Mouse (Mus musculus) MEL (cell line): ENCODE results near the gene Rpp30. TPM values are rescaled to one million over a fixed set of nuclear protein-coding genes. Genes with fewer than 3 reads are reported as not detected.

Experiments
- DNase-seq: peaks from one replicate; pipeline ENCODE4 v3.0.0; 2011; ENCODE audit warnings: low read depth, low spot score
- H3K27ac ChIP-seq: 2 replicates; pipeline ENCODE4 v1.5.1; 2012; ENCODE audit warnings: low read depth, mild to moderate bottlenecking, control low read depth, low read length, moderate library complexity; ENCODE audit not compliant: control insufficient read depth
- H3K27me3 ChIP-seq, 2 experiments: fragments of 150-350 bp in 1 of 2; sonication (generic) in 1 of 2; 2 replicates each; pipeline ENCODE4 v1.6.1; 2012; ENCODE audit warnings: low read length in 2 of 2, mild to moderate bottlenecking in 2 of 2, improper control_type of control experiment in 1 of 2, moderate library complexity in 1 of 2; ENCODE audit not compliant: insufficient read depth in 2 of 2, control insufficient read depth in 1 of 2
- H3K36me3 ChIP-seq, 2 experiments: 2 replicates each; pipeline ENCODE4 v1.6.1; 2012 to 2014; ENCODE audit warnings: low read length in 2 of 2, improper control_type of control experiment in 1 of 2, inconsistent platforms in 1 of 2, mild to moderate bottlenecking in 1 of 2; ENCODE audit not compliant: insufficient read depth in 2 of 2, control insufficient read depth in 1 of 2
- H3K4me1 ChIP-seq, 2 experiments: fragments of 150-350 bp in 1 of 2; sonication (generic) in 1 of 2; 2 replicates each; pipeline ENCODE4 v1.6.1; 2012; ENCODE audit warnings: low read length in 2 of 2, improper control_type of control experiment in 1 of 2, mild to moderate bottlenecking in 1 of 2; ENCODE audit not compliant: insufficient read depth in 2 of 2, control insufficient read depth in 1 of 2
- H3K4me3 ChIP-seq, 2 experiments: fragments of 150-350 bp in 1 of 2; sonication (generic) in 1 of 2; 2 replicates each; pipeline ENCODE4 v1.5.1; 2012; ENCODE audit warnings: low read depth in 2 of 2, low read length in 2 of 2, mild to moderate bottlenecking in 2 of 2, moderate library complexity in 2 of 2, control low read depth in 1 of 2, improper control_type of control experiment in 1 of 2; ENCODE audit not compliant: control insufficient read depth in 1 of 2, insufficient read depth in 1 of 2
- H3K79me2 ChIP-seq: 2 replicates; pipeline ENCODE4 v1.6.1; 2012; ENCODE audit warnings: mild to moderate bottlenecking, low read length, moderate library complexity; ENCODE audit not compliant: control insufficient read depth, poor library complexity, insufficient read depth
- H3K9ac ChIP-seq: 2 replicates; pipeline ENCODE4 v1.6.1; 2012; ENCODE audit warnings: low read depth, mild to moderate bottlenecking, control low read depth, low read length, moderate library complexity; ENCODE audit not compliant: control insufficient read depth, poor library complexity, severe bottlenecking
- H3K9me3 ChIP-seq: fragments of 150-350 bp; sonication (generic); replicated peaks from 2 replicates; pipeline ENCODE4 v1.6.1; 2012; ENCODE audit warnings: mild to moderate bottlenecking, low read length, improper control_type of control experiment, moderate library complexity; ENCODE audit not compliant: insufficient read depth
- CHD2 ChIP-seq: IDR thresholded peaks from 2 replicates; pipeline ENCODE4 v1.6.1; 2011; ENCODE audit warnings: low read length, improper control_type of control experiment
- CTCF ChIP-seq, 3 experiments: IDR thresholded peaks in 2 of 3; conservative IDR thresholded peaks in 1 of 3; 2 replicates each; pipeline ENCODE4 v1.5.1; 2011 to 2012; ENCODE audit warnings: low read length in 3 of 3, low read depth in 2 of 3, mild to moderate bottlenecking in 2 of 3, improper control_type of control experiment in 1 of 3, inconsistent platforms in 1 of 3, mixed read lengths in 1 of 3, moderate library complexity in 1 of 3; ENCODE audit not compliant: control insufficient read depth in 1 of 3, insufficient read depth in 1 of 3, poor library complexity in 1 of 3, severe bottlenecking in 1 of 3
- ELF1 ChIP-seq: IDR thresholded peaks from 2 replicates; pipeline ENCODE4 v1.6.1; 2014; ENCODE audit warnings: low read depth, mild to moderate bottlenecking, inconsistent platforms, low read length, improper control_type of control experiment, moderate library complexity
- EP300 ChIP-seq, 2 experiments: IDR thresholded peaks; 2 replicates each; pipeline ENCODE4 v1.6.1; 2011; ENCODE audit warnings: improper control_type of control experiment in 2 of 2, low read length in 2 of 2, low read depth in 1 of 2, mild to moderate bottlenecking in 1 of 2
- GABPA ChIP-seq: IDR thresholded peaks from 2 replicates; pipeline ENCODE4 v1.6.1; 2012; ENCODE audit warnings: low read depth, mild to moderate bottlenecking, inconsistent platforms, low read length, improper control_type of control experiment, moderate library complexity
- GATA1 ChIP-seq: IDR thresholded peaks from 2 replicates; pipeline ENCODE4 v1.6.1; 2011; ENCODE audit warnings: low read depth, low read length, improper control_type of control experiment
- KAT2A ChIP-seq: conservative IDR thresholded peaks from 2 replicates; pipeline ENCODE4 v1.6.1; 2012; ENCODE audit warnings: low read depth, low read length, improper control_type of control experiment, inconsistent platforms
- MYB ChIP-seq: IDR thresholded peaks from 2 replicates; pipeline ENCODE4 v1.6.1; 2011; ENCODE audit warnings: mild to moderate bottlenecking, low read depth, low read length, improper control_type of control experiment
- POLR2AphosphoS5 ChIP-seq: IDR thresholded peaks from 2 replicates; pipeline ENCODE4 v1.6.1; 2012; ENCODE audit warnings: low read depth, borderline replicate concordance, mild to moderate bottlenecking, inconsistent platforms, low read length, moderate library complexity, mixed read lengths
- RAD21 ChIP-seq: IDR thresholded peaks from 2 replicates; pipeline ENCODE4 v1.6.1; 2011; ENCODE audit warnings: mild to moderate bottlenecking, low read depth, low read length, improper control_type of control experiment
- TBP ChIP-seq: IDR thresholded peaks from 2 replicates; pipeline ENCODE4 v1.8.0; 2011; ENCODE audit warnings: low read depth, low read length, improper control_type of control experiment
- TCF12 ChIP-seq: IDR thresholded peaks from 2 replicates; pipeline ENCODE4 v1.6.1; 2014; ENCODE audit warnings: low read depth, mild to moderate bottlenecking, inconsistent platforms, low read length, improper control_type of control experiment, moderate library complexity
- polyA plus RNA-seq, 2 experiments: library from polyadenylated mRNA; stranded (reverse) in 1 of 2; unstranded in 1 of 2; fragments of >175 nt in 1 of 2; fragments of >200 nt in 1 of 2; gene quantifications; 2 replicates each; pipeline versions ENCODE4 v1.2.1 to v1.2.4; 2012; ENCODE audit warnings: low replicate concordance in 2 of 2, low read depth in 1 of 2; ENCODE audit not compliant: insufficient read length in 2 of 2, insufficient read depth in 1 of 2, missing spikeins in 1 of 2
- total RNA-seq: library from RNA; depleted of rRNA; stranded (reverse); fragments of 300-350 nt; gene quantifications from 2 replicates; pipeline ENCODE4 v1.2.3, GENCODE M21; 2012

Gene Rpp30
- total and polyA plus RNA-seq, 3 experiments, result 55.4 to 81.3 TPM; not detected in 1

- Histone ChIP-seq H3K27me3 (no peaks in the 10 kb centered on the region; a peak in 1 of 4 replicates), H3K4me1 (peaks cover 0 to 4% of the 10 kb centered on the region in 2 experiments; a peak in 1 of 4 replicates), H3K36me3 (peaks cover 0 to 3% of the 10 kb centered on the region in 2 experiments; a peak in 2 of 4 replicates), H3K9me3 (no peaks in the 10 kb centered on the region), H3K4me3 (no peak overlapping the region), H3K27ac (no peak overlapping the region), H3K79me2 (no peaks in the 10 kb centered on the region), H3K9ac (no peak overlapping the region)
- no peak for TF ChIP-seq KAT2A
- no peak for TF ChIP-seq GABPA
- no peak for TF ChIP-seq TCF12
- TF ChIP-seq EP300 (IDR thresholded peaks at IDR 0.05; ENCODE audit: low read depth in 1 of 2, low read length in 2 of 2), result no peak
- DNase-seq, result no peak
Measured at GRCm38 (mm10) chr19:36131990-36132389, 48.5 kb downstream of the Rpp30 start.

- DNase-seq, result no peak
- Histone ChIP-seq H3K4me1 (peaks cover 0 to 4% of the 10 kb centered on the region in 2 experiments; a peak in 1 of 4 replicates), H3K36me3 (peaks cover 0 to 3% of the 10 kb centered on the region in 2 experiments; a peak in 2 of 4 replicates), H3K9ac (no peak overlapping the region), H3K4me3 (no peak overlapping the region), H3K27me3 (no peaks in the 10 kb centered on the region; a peak in 1 of 4 replicates), H3K27ac (no peak overlapping the region), H3K79me2 (no peaks in the 10 kb centered on the region), H3K9me3 (no peaks in the 10 kb centered on the region)
- TF ChIP-seq POLR2AphosphoS5 (no peak), MYB (no peak), CHD2 (no peak), KAT2A (no peak)
Measured at GRCm38 (mm10) chr19:36133064-36133463, 49.5 kb downstream of the Rpp30 start.

- Histone ChIP-seq H3K27me3 (no peaks in the 10 kb centered on the region; a peak in 1 of 4 replicates), H3K27ac (no peak overlapping the region), H3K4me1 (peaks cover 0 to 4% of the 10 kb centered on the region in 2 experiments; a peak in 1 of 4 replicates), H3K79me2 (no peaks in the 10 kb centered on the region), H3K9ac (no peak overlapping the region), H3K4me3 (no peak overlapping the region), H3K36me3 (peaks cover 0 to 3% of the 10 kb centered on the region in 2 experiments; a peak in 2 of 4 replicates), H3K9me3 (no peaks in the 10 kb centered on the region)
- no peak for TF ChIP-seq ELF1
- TF ChIP-seq RAD21, result no peak
- no peak for TF ChIP-seq GATA1
- no peak for TF ChIP-seq CTCF (IDR thresholded peaks at IDR 0.05 in 2 of 3, conservative IDR thresholded peaks at IDR 0.05 in 1 of 3; ENCODE audit: control insufficient read depth in 1 of 3, insufficient read depth in 1 of 3, low read depth in 2 of 3, low read length in 3 of 3, poor library complexity in 1 of 3, severe bottlenecking in 1 of 3)
- TF ChIP-seq TBP, result no peak
- TF ChIP-seq CHD2, result no peak
- no peak for DNase-seq
Measured at GRCm38 (mm10) chr19:36133731-36134130, 50.2 kb downstream of the Rpp30 start.
